Mouse (Mus musculus): ENCODE measurements around the gene Rbbp9. TPM values are rescaled to one million over a fixed set of nuclear protein-coding genes. Genes with fewer than 3 reads are reported as not detected.
"Not testable (repeated sequence)": the region's sequence is repeated elsewhere in the genome, so short reads cannot be mapped to it uniquely, and the experiment has no call there.

Rbbp9 gene
- 58.9 and 65.5 TPM in 2 replicates for polyA plus RNA-seq (2016; fragmentation: Nextera tagmentation; extraction: Ambion mirVana)

DNA sequence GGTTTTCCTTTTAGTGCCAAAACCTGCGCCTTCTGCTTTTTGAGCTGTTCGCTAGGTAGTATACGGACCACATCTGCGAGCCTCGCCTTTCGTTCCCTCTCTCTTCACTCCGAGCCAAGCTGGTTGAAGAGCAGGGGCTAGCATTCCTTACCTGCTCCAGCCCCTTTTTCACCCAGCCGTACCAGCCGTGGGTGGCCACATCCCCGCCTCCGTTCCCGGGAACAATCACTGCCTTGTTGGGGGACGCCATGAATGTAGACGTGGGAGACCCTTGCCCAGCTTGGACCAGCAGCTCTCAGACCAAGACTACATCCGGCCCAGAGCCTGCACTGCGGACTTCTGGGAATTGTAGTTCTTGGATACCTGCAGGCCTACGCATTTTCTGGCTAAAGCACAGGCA is at the start of gene Rbbp9:
Gene Rbbp9 (minus strand): TSS at position 341 of the 400 bp plus-strand sequence.
- peaks cover 16% of the 10 kb centered on the region; the same call in 1 of the 2 replicates for H3K4me1 ChIP-seq
- H3K27me3 ChIP-seq (replicated peaks; ENCODE audit: low read depth, poor library complexity, severe bottlenecking), result no peaks in the 10 kb centered on the region
- H3K36me3 ChIP-seq (replicated peaks), result peaks cover 31% of the 10 kb centered on the region
- H3K4me3 ChIP-seq, result peak within 1 kb of the TSS; percentile 76
- WGBS, result under 1% methylated on average over 17 of the region's 17 CpGs
- H3K9me3 ChIP-seq, result no peaks in the 10 kb centered on the region
- peak; percentile 85 for DNase-seq (ENCODE audit: low spot score)
- H3K27ac ChIP-seq (replicated peaks), result peak within 1 kb of the TSS; percentile 95

DNA sequence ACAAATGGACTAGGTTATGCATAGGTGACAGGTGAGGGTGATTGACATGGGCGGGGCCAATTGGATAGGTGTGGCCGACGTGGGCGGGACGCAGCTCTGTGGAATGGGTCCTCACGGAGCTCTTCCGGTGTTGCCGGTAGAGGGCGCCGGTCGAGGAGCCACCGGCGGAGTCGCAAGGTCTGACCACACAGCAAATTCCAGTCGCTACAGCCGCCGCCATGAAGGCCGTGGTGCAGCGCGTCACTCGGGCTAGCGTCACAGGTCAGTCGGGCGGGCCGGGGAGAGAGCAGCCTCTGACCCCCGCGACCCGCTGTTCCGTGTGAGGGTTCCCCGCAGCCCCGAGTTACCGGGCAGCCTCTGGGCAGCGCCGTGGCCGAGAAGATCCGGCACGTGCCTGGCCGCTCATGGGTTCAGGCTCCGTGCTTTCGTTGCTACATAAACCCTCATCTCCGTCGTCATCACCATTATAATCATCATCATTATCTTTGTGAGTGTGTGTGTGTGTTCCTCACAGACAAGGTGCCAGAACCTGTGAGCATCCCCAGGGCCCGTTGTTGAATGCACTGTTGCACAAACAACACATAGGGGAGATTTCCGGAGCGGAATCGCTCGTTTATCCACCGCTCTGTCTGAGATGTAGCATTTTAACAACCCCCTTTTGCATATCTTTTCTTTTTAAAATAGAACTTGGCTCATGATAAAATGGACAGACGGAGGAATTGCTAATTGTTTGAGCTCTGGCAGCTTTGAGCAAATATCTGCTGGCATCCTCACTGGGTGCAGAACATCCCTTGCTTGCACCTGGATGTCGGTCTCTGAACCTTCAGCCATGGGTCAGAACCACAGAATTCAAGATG is 49.4 kb upstream of the Rbbp9 start, which contains the start of gene Dtd1:
Gene Dtd1 (plus strand): TSS at position 67 of the 857 bp plus-strand sequence.
- Histone ChIP-seq H3K36me3 (replicated peaks) (peaks cover 8% of the 10 kb centered on the region), H3K9me3 (no peaks in the 10 kb centered on the region), H3K4me1 (peaks cover 11% of the 10 kb centered on the region; the same call in 1 of the 2 replicates), H3K4me3 (peak within 1 kb of the TSS; percentile 77), H3K27ac (replicated peaks) (peak within 1 kb of the TSS; percentile 94), H3K27me3 (replicated peaks; ENCODE audit: low read depth, poor library complexity, severe bottlenecking) (no peaks in the 10 kb centered on the region; the same call in 1 of the 2 replicates)
- peak; percentile 91 for DNase-seq (ENCODE audit: low spot score)
- 2% methylated on average over 50 of the region's 50 CpGs for WGBS

DNA sequence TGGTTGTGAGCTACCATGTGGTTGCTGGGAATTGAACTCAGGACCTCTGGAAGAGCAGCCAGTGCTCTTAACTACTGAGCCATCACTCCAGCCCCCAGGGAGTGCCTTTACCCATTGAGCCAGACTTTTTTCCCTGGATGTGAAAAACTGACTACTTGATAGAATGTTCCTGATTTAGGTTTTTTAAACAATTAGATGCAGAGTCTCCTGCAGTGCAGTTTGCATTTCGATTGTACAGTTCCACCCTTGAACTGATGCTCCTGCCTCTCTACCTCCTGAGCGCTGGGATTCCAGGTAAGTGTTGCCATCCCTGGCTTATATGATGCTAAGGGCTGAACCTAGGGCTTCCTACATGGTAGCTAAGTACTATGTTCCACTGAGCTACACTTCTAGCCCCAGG is 47.3 kb upstream of the Rbbp9 start:
- H3K4me1 ChIP-seq, result peaks cover 14% of the 10 kb centered on the region; the same call in 1 of the 2 replicates
- no peak overlapping the region for H3K4me3 ChIP-seq
- peaks cover 8% of the 10 kb centered on the region for H3K36me3 ChIP-seq (replicated peaks)
- no peaks in the 10 kb centered on the region for H3K9me3 ChIP-seq
- 63% methylated on average over 2 of the region's 2 CpGs for WGBS
- no peak for DNase-seq (ENCODE audit: low spot score)
- H3K27ac ChIP-seq (replicated peaks), result no peak overlapping the region
- H3K27me3 ChIP-seq (replicated peaks; ENCODE audit: low read depth, poor library complexity, severe bottlenecking), result no peaks in the 10 kb centered on the region; the same call in 1 of the 2 replicates

DNA sequence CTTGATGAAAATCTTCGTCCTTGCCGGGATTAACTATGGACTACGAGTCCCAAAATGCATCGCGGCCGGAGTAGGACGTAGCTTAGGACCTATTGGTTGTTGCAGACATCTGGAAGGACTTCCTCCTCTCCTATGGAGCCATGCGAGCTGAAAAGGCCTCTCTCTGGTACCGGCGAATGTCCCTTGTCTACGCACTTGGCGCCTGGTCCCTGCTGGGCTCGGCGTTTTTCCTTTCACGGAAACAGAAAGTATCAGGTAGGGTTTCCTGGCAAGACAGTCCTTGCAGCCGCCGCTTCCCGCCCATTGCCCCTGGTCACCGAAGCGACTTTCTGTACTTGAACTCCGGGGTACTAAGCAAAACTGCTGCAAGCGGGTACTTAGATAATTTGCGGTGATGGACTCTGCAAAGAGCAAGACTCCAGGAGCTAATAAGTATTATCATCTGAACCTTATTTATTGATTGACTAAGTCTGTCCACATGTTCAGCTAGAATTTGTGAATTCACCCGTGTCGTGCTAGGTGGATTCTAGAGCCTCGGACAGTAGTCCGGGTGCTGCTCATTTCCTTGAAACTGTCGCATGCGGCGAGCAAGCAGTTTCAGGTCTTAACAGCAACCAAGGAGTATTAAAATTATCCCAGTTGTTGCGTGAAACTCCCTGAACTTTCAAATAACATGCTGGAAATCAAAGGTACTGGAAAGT is 43.4 kb upstream of the Rbbp9 start, which contains the start of gene Smim26:
Gene Smim26 (plus strand): TSS at position 104 of the 701 bp plus-strand sequence.
- peak; percentile 80 for DNase-seq (ENCODE audit: low spot score)
- H3K36me3 ChIP-seq (replicated peaks), result peaks cover 27% of the 10 kb centered on the region
- H3K4me1 ChIP-seq, result peaks cover 4% of the 10 kb centered on the region; the same call in 1 of the 2 replicates
- no peaks in the 10 kb centered on the region for H3K27me3 ChIP-seq (replicated peaks; ENCODE audit: low read depth, poor library complexity, severe bottlenecking)
- H3K4me3 ChIP-seq, result peak within 1 kb of the TSS; percentile 75
- WGBS, result 2% methylated on average over 31 of the region's 31 CpGs
- peak within 1 kb of the TSS; percentile 83 for H3K27ac ChIP-seq (replicated peaks)
- no peaks in the 10 kb centered on the region for H3K9me3 ChIP-seq

DNA sequence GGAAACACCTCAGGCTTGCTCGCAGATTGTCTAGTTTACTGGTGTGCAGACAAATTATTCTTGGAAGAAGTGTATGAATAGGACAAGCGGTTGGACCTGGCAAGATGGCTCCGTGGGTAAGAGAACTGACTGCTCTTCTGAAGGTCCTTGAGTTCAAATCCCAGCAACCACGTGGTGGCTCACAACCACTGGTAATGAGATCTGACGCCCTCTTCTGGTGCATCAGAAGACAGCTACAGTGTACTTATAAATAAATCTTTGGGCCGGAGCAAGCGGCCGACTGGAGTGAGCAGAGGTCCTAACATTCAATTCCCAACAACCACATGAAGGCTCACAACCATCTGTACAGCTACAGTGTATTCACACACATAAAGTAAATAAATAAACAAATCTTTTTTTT is 42.4 kb upstream of the Rbbp9 start:
- H3K27me3 ChIP-seq (replicated peaks; ENCODE audit: low read depth, poor library complexity, severe bottlenecking); H3K9me3 ChIP-seq; H3K4me1 ChIP-seq; H3K4me3 ChIP-seq; DNase-seq (ENCODE audit: low spot score); H3K27ac ChIP-seq (replicated peaks): not testable (repeated sequence)
- H3K36me3 ChIP-seq (replicated peaks), result peaks cover 37% of the 10 kb centered on the region
- WGBS, result 68% methylated on average over 8 of the region's 8 CpGs

DNA sequence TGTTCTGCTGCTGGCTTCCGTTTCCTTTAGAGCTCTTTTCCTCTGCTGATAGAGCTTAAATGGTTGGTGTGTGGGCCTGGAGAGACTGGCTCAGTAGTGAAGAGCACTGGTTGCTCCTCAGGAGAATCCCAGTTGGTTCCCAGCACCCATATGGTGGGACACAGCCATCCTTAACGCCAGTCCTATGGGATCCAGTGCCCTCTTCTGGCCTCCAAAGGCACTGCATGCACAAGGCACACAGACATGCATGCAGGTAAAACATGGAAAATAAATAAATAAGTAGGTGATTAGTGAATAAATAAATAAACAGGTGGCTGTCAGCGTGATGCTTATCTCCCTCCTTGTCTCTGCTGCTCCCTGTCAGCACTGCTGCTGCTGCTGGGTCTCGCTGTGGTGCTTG is 38.1 kb upstream of the Rbbp9 start:
- 85% methylated on average over 4 of the region's 4 CpGs for WGBS
- DNase-seq (ENCODE audit: low spot score), result no peak
- Histone ChIP-seq H3K36me3 (replicated peaks) (peaks cover 72% of the 10 kb centered on the region), H3K27me3 (replicated peaks; ENCODE audit: low read depth, poor library complexity, severe bottlenecking) (no peaks in the 10 kb centered on the region), H3K27ac (replicated peaks) (no peak overlapping the region), H3K9me3 (no peaks in the 10 kb centered on the region), H3K4me1 (no peaks in the 10 kb centered on the region), H3K4me3 (no peak overlapping the region)

DNA sequence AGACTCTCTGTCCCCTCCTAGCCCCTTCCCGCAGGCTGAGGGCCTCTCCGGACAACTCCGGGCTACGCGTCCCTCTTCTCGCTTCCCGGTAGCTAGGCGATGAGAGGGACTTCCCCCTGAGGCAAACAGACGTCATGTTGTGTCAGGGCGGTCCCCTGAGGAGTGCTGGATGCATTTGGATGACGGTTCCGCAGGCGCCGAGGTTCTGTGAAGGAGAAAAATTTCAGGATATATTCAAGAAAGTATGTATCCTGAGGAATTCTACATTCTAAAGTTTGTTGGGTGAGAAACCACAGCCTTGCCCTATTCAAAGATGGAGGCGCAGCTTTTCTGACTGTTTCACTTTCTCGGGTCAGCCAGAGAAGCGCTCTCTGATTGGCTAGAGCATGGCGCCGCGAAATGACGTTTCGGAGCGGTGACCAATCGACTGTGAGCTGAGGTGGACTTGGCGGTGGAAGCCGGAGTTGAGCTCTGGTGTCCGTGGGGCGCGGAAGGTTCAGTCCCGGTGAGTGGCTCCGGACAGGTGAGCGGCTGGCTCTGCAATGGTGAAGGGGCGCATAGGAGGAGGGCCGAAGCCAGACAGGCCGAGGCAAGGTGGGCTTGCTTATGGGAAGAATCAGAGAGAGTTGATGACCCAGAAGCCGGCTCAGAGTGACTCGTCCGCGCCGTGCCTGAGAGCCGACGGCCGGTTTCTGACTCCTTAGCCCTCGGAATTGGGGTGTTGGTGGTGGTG is 5.3 kb upstream of the Rbbp9 start, which contains the start of gene Sec23b:
Gene Sec23b (plus strand): TSS at position 410 of the 733 bp plus-strand sequence.
- peak; percentile 95 for DNase-seq (ENCODE audit: low spot score)
- H3K4me1 ChIP-seq, result peaks cover 15% of the 10 kb centered on the region
- WGBS, result under 1% methylated on average over 44 of the region's 44 CpGs
- H3K9me3 ChIP-seq, result no peaks in the 10 kb centered on the region
- H3K36me3 ChIP-seq (replicated peaks), result peaks cover 15% of the 10 kb centered on the region
- peak within 1 kb of the TSS; percentile 91 for H3K27ac ChIP-seq (replicated peaks)
- no peaks in the 10 kb centered on the region for H3K27me3 ChIP-seq (replicated peaks; ENCODE audit: low read depth, poor library complexity, severe bottlenecking)
- H3K4me3 ChIP-seq, result peak within 1 kb of the TSS; percentile 89

DNA sequence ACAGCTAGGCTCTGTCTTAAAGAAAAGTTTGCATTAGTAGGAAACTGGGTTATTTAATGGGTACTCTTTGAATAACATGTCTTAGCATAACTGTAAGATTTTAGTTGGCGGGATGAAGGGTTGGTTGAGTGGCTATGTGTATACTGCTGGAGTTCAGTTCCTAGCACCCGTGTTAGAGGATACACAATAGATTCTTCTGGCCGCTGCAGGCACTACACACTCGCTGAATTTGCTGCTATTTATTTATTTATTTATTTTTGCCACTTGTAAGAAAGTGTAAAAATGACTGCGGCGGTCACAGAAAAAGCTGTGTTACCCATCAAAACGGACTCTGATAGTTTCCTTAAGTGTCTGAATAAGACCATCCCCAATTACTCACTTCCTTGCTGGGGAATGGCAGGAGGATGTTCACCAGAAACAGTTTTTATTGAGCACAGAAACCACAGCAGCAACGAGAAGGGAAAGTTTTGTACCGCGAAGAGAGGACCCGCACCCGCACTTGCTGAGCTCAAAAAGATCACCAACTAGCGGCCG is 4.7 kb upstream of the Rbbp9 start:
- Histone ChIP-seq H3K4me3 (peak overlapping the region; percentile 89), H3K4me1 (peaks cover 15% of the 10 kb centered on the region), H3K9me3 (no peaks in the 10 kb centered on the region), H3K27ac (replicated peaks) (peak overlapping the region; percentile 91), H3K36me3 (replicated peaks) (peaks cover 15% of the 10 kb centered on the region), H3K27me3 (replicated peaks; ENCODE audit: low read depth, poor library complexity, severe bottlenecking) (no peaks in the 10 kb centered on the region)
- DNase-seq (ENCODE audit: low spot score), result no peak
- WGBS, result 4% methylated on average over 14 of the region's 14 CpGs

DNA sequence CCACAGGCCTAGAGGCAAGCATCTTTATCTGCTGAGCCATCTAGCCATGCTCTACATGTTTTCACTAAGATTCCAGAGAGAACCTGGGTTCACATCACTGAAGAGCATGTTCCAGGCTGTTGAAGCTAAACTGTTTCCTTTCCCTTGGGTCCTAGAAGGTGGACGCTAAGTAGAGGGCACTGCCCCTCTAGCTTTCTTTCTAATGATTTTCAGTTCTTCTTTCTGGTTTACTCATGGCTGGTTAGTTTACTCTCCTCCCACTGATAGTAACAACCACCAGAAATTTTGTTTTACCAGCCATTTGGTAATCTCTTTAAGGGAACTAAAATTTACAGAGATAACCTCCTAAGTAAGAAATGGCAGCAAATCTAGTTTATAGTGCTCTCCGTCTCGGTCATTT is 3.2 kb upstream of the Rbbp9 start:
- Histone ChIP-seq H3K36me3 (replicated peaks) (peaks cover under 1% of the 10 kb centered on the region; the same call in 1 of the 2 replicates), H3K4me1 (peaks cover 25% of the 10 kb centered on the region), H3K4me3 (no peak overlapping the region), H3K9me3 (no peaks in the 10 kb centered on the region), H3K27me3 (replicated peaks; ENCODE audit: low read depth, poor library complexity, severe bottlenecking) (no peaks in the 10 kb centered on the region), H3K27ac (replicated peaks) (no peak overlapping the region)
- DNase-seq (ENCODE audit: low spot score), result no peak
- WGBS, result 94% methylated on average over 3 of the region's 3 CpGs

DNA sequence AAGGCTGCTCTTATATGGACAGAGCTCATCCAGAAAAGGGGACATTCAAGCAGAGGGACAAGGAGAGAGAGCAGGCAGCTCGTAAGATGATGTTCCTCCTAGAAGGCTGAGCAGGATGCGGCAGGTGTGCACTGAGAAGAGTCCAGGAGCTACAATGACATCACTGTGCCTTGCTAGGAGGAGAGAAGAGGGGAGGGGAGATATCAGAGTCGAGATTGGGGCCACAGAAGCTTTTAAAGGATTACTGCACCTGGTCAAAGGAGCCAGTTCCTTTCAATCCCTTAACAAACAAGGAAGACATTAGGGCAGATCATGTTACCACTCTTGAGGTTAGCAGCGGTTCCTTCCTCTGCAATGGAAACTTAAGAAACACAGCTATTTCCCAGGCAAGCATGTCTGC is 3.1 kb downstream of the Rbbp9 start:
- Histone ChIP-seq H3K4me1 (peaks cover 12% of the 10 kb centered on the region; the same call in 1 of the 2 replicates), H3K36me3 (replicated peaks) (peaks cover 58% of the 10 kb centered on the region), H3K4me3 (no peak overlapping the region), H3K27ac (replicated peaks) (no peak overlapping the region), H3K27me3 (replicated peaks; ENCODE audit: low read depth, poor library complexity, severe bottlenecking) (no peaks in the 10 kb centered on the region), H3K9me3 (no peaks in the 10 kb centered on the region)
- 67% methylated on average over 4 of the region's 4 CpGs for WGBS
- no peak for DNase-seq (ENCODE audit: low spot score)

DNA sequence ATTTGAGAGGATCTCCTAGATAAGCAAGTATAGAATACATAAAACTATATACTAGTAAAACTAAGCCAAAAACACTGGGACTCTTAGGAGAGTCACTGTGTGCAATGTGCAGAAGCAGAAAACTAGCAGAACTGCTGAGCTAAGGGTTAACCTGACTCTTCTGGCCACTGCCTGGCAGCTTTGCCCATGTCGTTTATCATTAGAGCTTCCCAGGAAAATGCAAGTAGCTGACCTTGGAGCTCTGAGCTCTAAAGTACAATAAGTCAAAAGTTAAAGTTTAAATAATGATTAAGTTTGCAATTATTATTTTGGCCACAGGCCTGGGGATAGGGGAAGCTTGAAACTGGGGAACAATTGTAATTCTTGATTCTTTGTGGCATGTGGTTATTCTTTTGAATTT is 5.2 kb downstream of the Rbbp9 start:
- Histone ChIP-seq H3K27me3 (replicated peaks; ENCODE audit: low read depth, poor library complexity, severe bottlenecking) (no peaks in the 10 kb centered on the region), H3K36me3 (replicated peaks) (peaks cover 78% of the 10 kb centered on the region), H3K4me1 (peaks cover 12% of the 10 kb centered on the region; the same call in 1 of the 2 replicates), H3K27ac (replicated peaks) (no peak overlapping the region), H3K4me3 (no peak overlapping the region), H3K9me3 (no peaks in the 10 kb centered on the region)
- no peak for DNase-seq (ENCODE audit: low spot score)
- 75% methylated on average over 1 of the region's 1 CpGs for WGBS

DNA sequence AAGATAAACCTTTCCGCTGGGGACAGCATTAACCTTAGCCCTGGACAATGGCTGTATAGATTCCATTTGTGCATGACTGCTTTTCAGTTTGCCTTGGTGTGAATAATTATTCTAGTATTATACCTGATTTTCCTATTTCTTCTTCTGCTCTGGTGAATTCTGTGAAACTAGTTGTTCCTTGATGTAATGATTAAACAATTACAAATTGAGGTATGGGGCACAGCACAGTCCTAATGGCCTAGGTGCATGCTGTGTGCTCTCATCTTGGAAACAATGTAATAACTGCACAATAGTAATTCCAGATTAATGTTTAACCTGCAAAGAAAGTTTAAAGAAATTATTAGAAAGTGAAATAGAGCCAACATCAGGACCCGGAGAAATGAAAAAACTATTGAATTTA is 5.6 kb downstream of the Rbbp9 start:
- peaks cover 83% of the 10 kb centered on the region for H3K36me3 ChIP-seq (replicated peaks)
- no peak overlapping the region for H3K27ac ChIP-seq (replicated peaks)
- H3K4me3 ChIP-seq, result no peak overlapping the region
- peaks cover 12% of the 10 kb centered on the region; the same call in 1 of the 2 replicates for H3K4me1 ChIP-seq
- H3K27me3 ChIP-seq (replicated peaks; ENCODE audit: low read depth, poor library complexity, severe bottlenecking), result no peaks in the 10 kb centered on the region
- WGBS, result 96% methylated on average over 2 of the region's 2 CpGs
- no peaks in the 10 kb centered on the region for H3K9me3 ChIP-seq
- no peak for DNase-seq (ENCODE audit: low spot score)
